Mouse (Mus musculus) embryonic fibroblast, embryonic 13.5 days (primary cell): ENCODE measurements around the gene Strn4.

Source experiments
- CTCF ChIP-seq: IDR thresholded peaks from 2 replicates; pipeline ENCODE4 v1.5.1; 2011; ENCODE audit warnings: mild to moderate bottlenecking, control low read depth, low read length, moderate library complexity, borderline replicate concordance; ENCODE audit not compliant: insufficient read depth
- POLR2A ChIP-seq: IDR thresholded peaks from 2 replicates; pipeline ENCODE4 v1.6.1; 2011; ENCODE audit warnings: low read depth, mild to moderate bottlenecking, control low read depth, low read length, moderate library complexity

GRCm38 (mm10) chr7:16841078-16841477, 25.4 kb downstream of the Strn4 start:
- TF ChIP-seq CTCF (no peak), POLR2A (no peak)
